28 mouse cellular contexts compared by ENCODE assay signal in the genomic region with DNA sequence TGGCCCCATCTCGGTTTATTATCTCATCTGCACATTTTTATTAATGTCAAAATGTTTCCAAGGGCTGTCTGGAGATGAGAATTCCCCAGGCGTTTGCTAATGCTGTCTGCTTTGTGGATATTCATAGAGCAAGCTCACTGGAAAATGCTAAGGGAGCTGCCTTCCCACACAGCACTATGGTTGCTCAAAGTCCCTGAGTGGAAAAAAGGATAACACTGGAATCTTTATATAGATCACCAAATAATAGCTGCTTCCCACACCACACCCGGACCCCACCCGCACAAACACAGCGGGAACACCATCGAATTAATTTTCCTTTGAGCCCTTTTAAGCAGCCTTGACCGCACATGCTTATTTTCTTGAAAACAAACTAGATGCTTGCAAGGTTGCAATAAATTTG.
DNase-seq lines count a peak whose midpoint lies in the region; ATAC-seq lines count a peak whose summit lies in the region.
"Had no signal": no experiment of that assay in that cellular context is flagged by ENCODE, and none has a peak within 500 bp of the region (broad histone marks: within the 10 kb centered on the region; RNA-seq: fewer than 3 reads in every experiment).

No protein-coding gene starts in this region.

- no peak overlapping the region for H3K4me2 ChIP-seq in midbrain, embryonic 14.5 days (ENCODE audit: low read length)
- no peak overlapping the region for H3K4me2 ChIP-seq in midbrain, embryonic 11.5 days
- H3K4me2 ChIP-seq: embryonic facial prominence, embryonic 13.5 days; heart, embryonic 15.5 days; intestine, embryonic 15.5 days; limb, embryonic 13.5 days; liver, embryonic 11.5 days had no signal

- 51% methylated on average over 7 of the region's 7 CpGs for WGBS in midbrain, embryonic 14.5 days
- 78% methylated on average over 7 of the region's 7 CpGs for WGBS in midbrain, embryonic 11.5 days

- no peaks in the 10 kb centered on the region for H3K27me3 ChIP-seq in midbrain, embryonic 14.5 days (ENCODE audit: control insufficient read depth, insufficient read depth, low read length)
- H3K27me3 ChIP-seq in midbrain, embryonic 11.5 days (ENCODE audit: control insufficient read depth, insufficient read depth, low read length) = no peaks in the 10 kb centered on the region
- H3K27me3 ChIP-seq: heart, embryonic 15.5 days; intestine, embryonic 15.5 days; megakaryocyte, embryonic 14.5 days had no signal

- H3K36me3 ChIP-seq in midbrain, embryonic 14.5 days (ENCODE audit: control insufficient read depth, insufficient read depth, low read length) = no peaks in the 10 kb centered on the region
- H3K36me3 ChIP-seq in midbrain, embryonic 11.5 days (ENCODE audit: control insufficient read depth, insufficient read depth, low read length) = no peaks in the 10 kb centered on the region
- H3K36me3 ChIP-seq: embryonic facial prominence, embryonic 13.5 days; heart, embryonic 10.5 days; heart, embryonic 15.5 days; intestine, embryonic 15.5 days; limb, embryonic 13.5 days had no signal

- no peak overlapping the region for H3K9ac ChIP-seq in midbrain, embryonic 14.5 days (replicated peaks; ENCODE audit: low read length)
- H3K9ac ChIP-seq in midbrain, embryonic 11.5 days (ENCODE audit: low read length) = no peak overlapping the region
- H3K9ac ChIP-seq: embryonic facial prominence, embryonic 13.5 days; forebrain, postnatal 0 days; heart, embryonic 15.5 days; intestine, embryonic 15.5 days; limb, embryonic 13.5 days had no signal

- no peak overlapping the region for H3K4me3 ChIP-seq in midbrain, embryonic 14.5 days (replicated peaks; ENCODE audit: low read depth, low read length)
- H3K4me3 ChIP-seq in midbrain, embryonic 11.5 days (ENCODE audit: low read depth, low read length) = no peak overlapping the region
- H3K4me3 ChIP-seq: embryonic facial prominence, embryonic 13.5 days; erythroblast, embryonic 14.5 days; heart, embryonic 10.5 days; heart, embryonic 15.5 days; intestine, embryonic 15.5 days; layer of hippocampus, adult 2 months; limb, embryonic 13.5 days; megakaryocyte, embryonic 14.5 days had no signal

- intact Hi-C loops in left cerebral cortex, postnatal 4 days (cut with DNase I) = no loop called here

- H3K27ac ChIP-seq in midbrain, embryonic 14.5 days (replicated peaks; ENCODE audit: low read depth, low read length) = no peak overlapping the region
- no peak overlapping the region for H3K27ac ChIP-seq in midbrain, embryonic 11.5 days (ENCODE audit: low read depth, low read length)
- H3K27ac ChIP-seq: embryonic facial prominence, embryonic 13.5 days; heart, embryonic 10.5 days; heart, embryonic 15.5 days; intestine, embryonic 15.5 days; layer of hippocampus, adult 2 months; limb, embryonic 13.5 days; stomach, postnatal 0 days had no signal

- peak; percentile 27 to 42 for DNase-seq in left cerebral cortex, adult 9 months (ENCODE audit: low spot score in 2 of 2)
- no peak for DNase-seq in left cerebral cortex, postnatal 4 days
- peak; percentile 37 for DNase-seq in midbrain, embryonic 14.5 days
- DNase-seq in midbrain, embryonic 11.5 days (ENCODE audit: low spot score, missing footprints) = no peak
- peak; percentile 8 to 14 for DNase-seq in frontal cortex, postnatal 14 days (ENCODE audit: low spot score in 2 of 2)
- peak; percentile 50 for DNase-seq in telencephalon, adult 2 months (ENCODE audit: low read depth, low spot score)
- DNase-seq: adrenal gland, postnatal 14 days; cerebellum, adult 11-12 months; cerebellum, adult 9-11 months; forebrain, postnatal 0 days; gastrocnemius, postnatal 10 days; lung, postnatal 4 days; thymus, adult 2 months; thymus, postnatal 36 days had no signal

- no peak for ATAC-seq in midbrain, embryonic 14.5 days (ENCODE audit: low FRiP score, low TSS enrichment)
- ATAC-seq in midbrain, embryonic 11.5 days (ENCODE audit: low FRiP score) = no peak
- no peak for ATAC-seq in erythroblast, adult 5-6 weeks (replicated peaks; ENCODE audit: low FRiP score, poor library complexity, severe bottlenecking)
- ATAC-seq: CD4-positive, CD25-positive, alpha-beta regulatory T cell, adult 4 months; forebrain, postnatal 0 days; hindbrain, embryonic 16.5 days; intestine, embryonic 15.5 days; midbrain, embryonic 16.5 days had no signal

- no peaks in the 10 kb centered on the region; the same call in 1 of the 2 replicates for H3K4me1 ChIP-seq in midbrain, embryonic 14.5 days (ENCODE audit: control insufficient read depth, insufficient read depth, low read length)
- H3K4me1 ChIP-seq in midbrain, embryonic 11.5 days (ENCODE audit: control insufficient read depth, insufficient read depth, low read length) = no peaks in the 10 kb centered on the region
- H3K4me1 ChIP-seq: heart, embryonic 10.5 days; heart, embryonic 15.5 days; intestine, embryonic 15.5 days; megakaryocyte, embryonic 14.5 days had no signal

- H3K9me3 ChIP-seq in midbrain, embryonic 14.5 days (ENCODE audit: control insufficient read depth, low read length) = no peaks in the 10 kb centered on the region
- no peaks in the 10 kb centered on the region for H3K9me3 ChIP-seq in midbrain, embryonic 11.5 days (ENCODE audit: control insufficient read depth, low read length)
- H3K9me3 ChIP-seq: embryonic facial prominence, embryonic 13.5 days; heart, embryonic 10.5 days; heart, embryonic 15.5 days; intestine, embryonic 15.5 days; limb, embryonic 13.5 days; megakaryocyte, embryonic 14.5 days had no signal

Comparison
In these comparisons a context has a peak if more than half of its experiments do, and no peak if none do; other contexts are left out.
1. DNase-seq: peak in left cerebral cortex, adult 9 months (2 of 2), midbrain, embryonic 14.5 days (single experiment), frontal cortex, postnatal 14 days (2 of 2) and telencephalon, adult 2 months (single experiment); none in left cerebral cortex, postnatal 4 days (single experiment) and midbrain, embryonic 11.5 days (single experiment).